Mouse (Mus musculus): ENCODE data around the gene Tcn2. TPM values are rescaled to one million over a fixed set of nuclear protein-coding genes. Genes with fewer than 3 reads are reported as not detected.
A peak's percentile ranks its signal among the peaks of the same experiment; 100 is the strongest.

The Tcn2 gene
- polyA plus RNA-seq (2015; fragmentation: Nextera tagmentation; extraction: Ambion mirVana): 69.7 and 70.1 TPM in 2 replicates

DNA sequence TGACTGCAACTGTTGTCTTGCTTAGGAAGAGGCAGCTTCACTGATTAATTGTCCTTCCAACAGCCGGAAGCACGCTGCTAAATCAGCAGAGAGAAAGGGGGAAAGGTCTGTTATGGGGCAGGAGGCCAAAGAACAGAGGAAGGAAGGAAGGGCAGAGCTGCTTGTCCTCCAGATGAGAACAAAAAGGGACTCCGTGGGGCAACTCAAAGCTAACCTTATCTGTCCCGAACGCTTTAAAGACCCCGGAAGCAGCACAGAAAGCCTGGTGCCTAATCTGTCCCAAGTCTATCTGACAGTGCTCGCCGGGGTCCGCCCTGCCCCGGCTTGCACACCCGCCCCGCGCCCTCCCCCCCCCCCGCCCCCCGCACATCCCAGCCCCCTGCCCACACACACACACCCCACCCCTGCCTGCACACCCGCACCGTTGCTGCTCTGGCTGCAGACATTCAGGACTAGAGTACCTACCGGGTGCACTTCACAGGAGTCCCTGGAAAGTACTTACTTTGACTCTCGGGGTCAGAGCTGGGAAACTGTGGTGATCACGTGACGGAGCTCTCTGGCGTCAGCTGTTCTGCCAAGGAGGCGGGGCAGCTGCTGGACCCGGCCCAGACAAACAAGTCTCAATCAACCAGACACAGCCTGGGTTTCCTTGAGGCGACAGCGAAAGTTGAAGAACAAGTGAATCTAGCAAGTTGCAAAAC, at the start of gene Tcn2:
Gene Tcn2 (minus strand): TSS at position 649 of the 701 bp plus-strand sequence.
- Histone ChIP-seq H3K9me3 (ENCODE audit: control insufficient read depth, low read length) (no peaks in the 10 kb centered on the region), H3K4me2 (ENCODE audit: low read depth, low read length) (peak within 1 kb of the TSS; percentile 68), H3K4me3 (ENCODE audit: low read length) (peak within 1 kb of the TSS; percentile 56), H3K36me3 (ENCODE audit: control insufficient read depth, insufficient read depth, low read length) (0 out of 2 replicates have a peak, but pooled peaks cover 2% of the 10 kb centered on the region), H3K27me3 (ENCODE audit: control insufficient read depth, insufficient read depth, low read depth, low read length) (no peaks in the 10 kb centered on the region), H3K9ac (ENCODE audit: low read length) (peak within 1 kb of the TSS; percentile 62), H3K27ac (ENCODE audit: low read length) (peak within 1 kb of the TSS; percentile 52), H3K4me1 (replicated peaks; ENCODE audit: control insufficient read depth, insufficient read depth, low read length) (peaks cover 8% of the 10 kb centered on the region; the same call in 1 of the 2 replicates)
- WGBS: 0% methylated on average over 21 of the region's 26 CpGs
- ATAC-seq (ENCODE audit: low read depth): peak; percentile 88

DNA sequence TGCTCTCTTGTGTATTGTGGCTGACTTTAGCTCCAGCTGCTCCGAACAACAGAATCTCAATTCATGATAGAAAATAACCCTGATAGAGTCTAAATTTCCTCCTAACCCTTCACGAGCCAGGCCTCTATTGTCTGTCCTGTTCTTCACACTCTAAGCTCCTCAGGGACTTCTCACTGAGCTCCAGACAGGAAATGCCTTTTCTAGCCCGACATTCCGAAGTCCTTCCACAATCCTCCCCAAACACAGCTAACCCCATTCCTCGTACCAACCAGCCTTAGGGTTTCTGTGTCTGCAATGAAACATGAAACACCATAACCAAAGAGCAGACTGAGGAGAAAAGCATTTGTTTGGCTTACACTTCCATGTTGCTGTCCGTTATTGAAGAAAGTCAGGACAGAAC, 49.6 kb upstream of the Tcn2 start:
- Histone ChIP-seq H3K4me2 (ENCODE audit: low read depth, low read length) (no peak overlapping the region), H3K4me1 (replicated peaks; ENCODE audit: control insufficient read depth, insufficient read depth, low read length) (peaks cover 9% of the 10 kb centered on the region; the same call in 1 of the 2 replicates), H3K36me3 (ENCODE audit: control insufficient read depth, insufficient read depth, low read length) (peaks cover 23% of the 10 kb centered on the region), H3K9me3 (ENCODE audit: control insufficient read depth, low read length) (no peaks in the 10 kb centered on the region), H3K4me3 (ENCODE audit: low read length) (no peak overlapping the region), H3K27me3 (ENCODE audit: control insufficient read depth, insufficient read depth, low read depth, low read length) (peaks cover 24% of the 10 kb centered on the region), H3K9ac (ENCODE audit: low read length) (no peak overlapping the region), H3K27ac (ENCODE audit: low read length) (no peak overlapping the region)
- WGBS: 59% methylated on average over 6 of the region's 6 CpGs
- no peak for ATAC-seq (ENCODE audit: low read depth)

DNA sequence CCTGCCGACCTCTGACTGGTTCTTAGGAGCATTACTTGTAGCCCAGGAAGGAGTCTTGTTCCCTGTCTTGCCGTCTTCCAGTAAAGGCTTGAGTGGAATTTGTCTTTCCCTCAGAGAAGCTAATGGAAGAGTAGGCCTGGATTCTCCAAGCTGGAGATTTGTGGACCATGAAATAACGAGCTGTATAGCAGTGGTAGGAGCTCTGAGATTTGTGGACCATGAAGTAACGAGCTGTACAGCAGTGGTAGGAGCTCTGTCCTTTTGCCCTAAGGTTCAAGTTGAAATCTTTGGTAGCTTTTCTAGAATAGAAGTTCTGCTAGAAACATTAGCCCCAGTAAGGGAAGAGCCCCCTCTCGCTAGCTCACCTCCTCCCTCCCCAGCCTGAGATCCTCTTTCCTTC, 46.5 kb upstream of the Tcn2 start:
- 91% methylated on average over 5 of the region's 5 CpGs for WGBS

DNA sequence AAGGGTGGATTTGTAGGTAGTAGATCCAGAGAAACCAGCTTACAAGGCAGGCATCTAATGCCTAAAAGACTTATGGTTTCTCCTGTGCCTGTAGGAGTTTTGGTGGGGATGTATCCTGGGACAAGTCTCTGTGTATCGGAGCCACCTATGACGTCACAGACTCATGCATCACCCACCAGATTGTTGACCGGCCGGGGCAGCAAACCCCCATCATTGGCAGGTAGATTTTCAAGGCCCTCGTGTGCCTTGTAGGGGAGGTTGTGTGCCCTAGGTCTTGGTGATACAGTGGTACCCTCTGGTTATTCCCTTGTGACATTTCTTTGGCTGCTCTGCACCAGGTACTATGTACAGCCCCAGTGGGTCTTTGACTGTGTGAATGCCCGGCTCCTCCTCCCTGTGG, 44.7 kb upstream of the Tcn2 start, which contains the start of gene 4930556J24Rik:
Gene 4930556J24Rik (minus strand): TSS at position 101 of the 400 bp plus-strand sequence.
- ATAC-seq (ENCODE audit: low read depth): no peak
- no peak within 1 kb of the TSS for H3K4me2 ChIP-seq (ENCODE audit: low read depth, low read length)
- H3K27ac ChIP-seq (ENCODE audit: low read length): no peak within 1 kb of the TSS
- H3K4me3 ChIP-seq (ENCODE audit: low read length): no peak within 1 kb of the TSS
- WGBS: 94% methylated on average over 6 of the region's 6 CpGs
- no peak within 1 kb of the TSS for H3K9ac ChIP-seq (ENCODE audit: low read length)
- no peaks in the 10 kb centered on the region for H3K4me1 ChIP-seq (replicated peaks; ENCODE audit: control insufficient read depth, insufficient read depth, low read length)
- H3K9me3 ChIP-seq (ENCODE audit: control insufficient read depth, low read length): no peaks in the 10 kb centered on the region
- no peaks in the 10 kb centered on the region for H3K27me3 ChIP-seq (ENCODE audit: control insufficient read depth, insufficient read depth, low read depth, low read length)
- peaks cover 50% of the 10 kb centered on the region for H3K36me3 ChIP-seq (ENCODE audit: control insufficient read depth, insufficient read depth, low read length)

More for the DNA sequence above, 46.5 kb upstream of the Tcn2 start:
- no peak for ATAC-seq (ENCODE audit: low read depth)
- Histone ChIP-seq H3K36me3 (ENCODE audit: control insufficient read depth, insufficient read depth, low read length) (peaks cover 40% of the 10 kb centered on the region), H3K4me1 (replicated peaks; ENCODE audit: control insufficient read depth, insufficient read depth, low read length) (no peaks in the 10 kb centered on the region), H3K27ac (ENCODE audit: low read length) (no peak overlapping the region), H3K9ac (ENCODE audit: low read length) (no peak overlapping the region), H3K27me3 (ENCODE audit: control insufficient read depth, insufficient read depth, low read depth, low read length) (peaks cover 8% of the 10 kb centered on the region; the same call in 1 of the 2 replicates), H3K9me3 (ENCODE audit: control insufficient read depth, low read length) (no peaks in the 10 kb centered on the region), H3K4me3 (ENCODE audit: low read length) (no peak overlapping the region), H3K4me2 (ENCODE audit: low read depth, low read length) (no peak overlapping the region)

DNA sequence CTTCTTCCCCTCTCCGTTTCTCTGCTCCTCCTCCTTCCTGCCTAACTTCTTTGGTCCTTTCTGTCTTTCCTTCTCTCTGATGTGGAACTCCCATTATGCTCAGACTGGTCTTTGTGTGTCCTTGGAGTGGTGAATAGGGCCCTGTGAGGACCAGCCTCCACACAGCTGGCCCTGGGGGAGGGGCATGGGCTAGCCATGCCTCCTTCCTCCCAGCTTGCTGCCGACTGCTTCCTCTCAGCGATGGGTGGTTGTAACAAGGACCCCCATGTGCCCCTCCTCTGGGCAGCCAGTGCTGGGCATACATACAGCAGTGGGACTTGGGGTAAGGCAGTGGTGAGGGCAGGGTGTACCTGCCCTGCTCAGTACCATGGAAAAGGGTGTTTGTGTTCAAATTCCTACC, 42.4 kb upstream of the Tcn2 start:
- Histone ChIP-seq H3K9me3 (ENCODE audit: control insufficient read depth, low read length) (no peaks in the 10 kb centered on the region), H3K4me1 (replicated peaks; ENCODE audit: control insufficient read depth, insufficient read depth, low read length) (no peaks in the 10 kb centered on the region), H3K27me3 (ENCODE audit: control insufficient read depth, insufficient read depth, low read depth, low read length) (no peaks in the 10 kb centered on the region), H3K27ac (ENCODE audit: low read length) (no peak overlapping the region), H3K36me3 (ENCODE audit: control insufficient read depth, insufficient read depth, low read length) (peaks cover 58% of the 10 kb centered on the region), H3K4me2 (ENCODE audit: low read depth, low read length) (no peak overlapping the region), H3K4me3 (ENCODE audit: low read length) (no peak overlapping the region), H3K9ac (ENCODE audit: low read length) (no peak overlapping the region)
- WGBS: 75% methylated on average over 3 of the region's 3 CpGs
- no peak for ATAC-seq (ENCODE audit: low read depth)

DNA sequence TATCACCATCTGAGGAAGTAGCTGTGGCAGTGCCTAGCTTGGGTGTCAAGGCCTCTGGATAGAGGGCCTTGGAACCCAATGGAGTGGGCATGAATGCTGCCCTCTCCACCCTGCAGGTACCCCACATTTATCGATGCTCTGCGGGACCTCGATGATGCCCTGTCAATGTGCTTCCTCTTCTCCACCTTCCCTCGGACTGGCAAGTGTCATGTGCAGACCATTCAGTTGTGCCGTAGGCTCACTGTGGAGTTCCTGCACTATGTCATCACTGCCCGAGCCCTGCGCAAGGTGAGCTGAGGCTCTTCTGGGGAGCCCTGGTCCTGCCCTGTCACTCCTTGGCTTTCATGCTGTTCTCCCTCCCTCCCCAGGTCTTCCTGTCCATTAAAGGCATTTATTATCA, 41.1 kb upstream of the Tcn2 start:
- H3K4me1 ChIP-seq (replicated peaks; ENCODE audit: control insufficient read depth, insufficient read depth, low read length): no peaks in the 10 kb centered on the region

DNA sequence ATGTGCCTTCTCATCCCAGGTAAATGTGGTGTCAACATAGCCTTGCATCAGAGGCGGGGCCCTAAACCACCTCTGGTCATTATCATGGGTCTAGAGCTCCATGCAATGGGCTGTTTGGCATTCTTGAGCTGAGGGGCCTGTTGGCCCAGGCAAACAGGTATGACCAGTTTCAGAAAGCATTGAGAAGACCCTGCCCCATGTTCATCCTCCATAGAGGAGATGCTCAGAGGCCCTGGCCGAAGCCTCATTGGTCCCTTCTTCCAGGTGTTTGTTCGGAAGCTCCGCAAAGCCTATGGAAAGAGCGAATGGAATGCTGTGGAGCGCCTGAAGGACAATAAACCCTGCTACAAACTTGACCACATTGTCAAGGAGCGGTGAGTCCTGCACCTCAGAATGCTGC, 38.4 kb upstream of the Tcn2 start:
- Histone ChIP-seq H3K27me3 (ENCODE audit: control insufficient read depth, insufficient read depth, low read depth, low read length) (no peaks in the 10 kb centered on the region), H3K4me1 (replicated peaks; ENCODE audit: control insufficient read depth, insufficient read depth, low read length) (peaks cover under 1% of the 10 kb centered on the region; the same call in 1 of the 2 replicates), H3K4me2 (ENCODE audit: low read depth, low read length) (no peak overlapping the region), H3K9ac (ENCODE audit: low read length) (no peak overlapping the region), H3K4me3 (ENCODE audit: low read length) (no peak overlapping the region), H3K36me3 (ENCODE audit: control insufficient read depth, insufficient read depth, low read length) (peaks cover 45% of the 10 kb centered on the region), H3K9me3 (ENCODE audit: control insufficient read depth, low read length) (no peaks in the 10 kb centered on the region), H3K27ac (ENCODE audit: low read length) (no peak overlapping the region)
- WGBS: 91% methylated on average over 7 of the region's 7 CpGs
- ATAC-seq (ENCODE audit: low read depth): no peak

More for the DNA sequence above, 41.1 kb upstream of the Tcn2 start:
- Histone ChIP-seq H3K27me3 (ENCODE audit: control insufficient read depth, insufficient read depth, low read depth, low read length) (no peaks in the 10 kb centered on the region), H3K27ac (ENCODE audit: low read length) (no peak overlapping the region), H3K4me2 (ENCODE audit: low read depth, low read length) (no peak overlapping the region), H3K36me3 (ENCODE audit: control insufficient read depth, insufficient read depth, low read length) (peaks cover 62% of the 10 kb centered on the region), H3K4me3 (ENCODE audit: low read length) (no peak overlapping the region), H3K9me3 (ENCODE audit: control insufficient read depth, low read length) (no peaks in the 10 kb centered on the region), H3K9ac (ENCODE audit: low read length) (no peak overlapping the region)
- 93% methylated on average over 7 of the region's 7 CpGs for WGBS
- no peak for ATAC-seq (ENCODE audit: low read depth)

DNA sequence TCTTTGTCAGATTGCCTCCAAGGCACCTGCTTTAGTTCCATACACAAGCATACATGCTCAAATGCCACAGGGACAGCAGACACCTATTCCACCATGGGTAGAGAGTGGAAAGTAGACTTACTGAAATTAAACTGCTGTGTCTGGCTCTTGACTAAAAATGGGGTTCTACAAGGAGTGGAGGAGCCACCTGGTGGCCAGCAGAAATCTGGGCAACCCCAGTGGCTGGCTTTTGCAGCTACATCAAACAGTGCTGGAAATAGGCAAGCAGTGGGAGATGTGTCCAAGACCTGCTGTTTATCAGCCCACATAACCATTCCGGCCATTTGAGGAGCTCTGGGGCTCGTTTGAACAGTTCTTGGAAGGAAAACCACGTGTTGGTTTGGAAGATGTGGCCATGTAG, 37.9 kb upstream of the Tcn2 start:
- Histone ChIP-seq H3K36me3 (ENCODE audit: control insufficient read depth, insufficient read depth, low read length) (peaks cover 45% of the 10 kb centered on the region), H3K4me3 (ENCODE audit: low read length) (no peak overlapping the region), H3K27ac (ENCODE audit: low read length) (no peak overlapping the region), H3K4me1 (replicated peaks; ENCODE audit: control insufficient read depth, insufficient read depth, low read length) (peaks cover 5% of the 10 kb centered on the region), H3K9me3 (ENCODE audit: control insufficient read depth, low read length) (no peaks in the 10 kb centered on the region), H3K9ac (ENCODE audit: low read length) (no peak overlapping the region), H3K4me2 (ENCODE audit: low read depth, low read length) (no peak overlapping the region), H3K27me3 (ENCODE audit: control insufficient read depth, insufficient read depth, low read depth, low read length) (no peaks in the 10 kb centered on the region)
- WGBS: 82% methylated on average over 3 of the region's 3 CpGs
- no peak for ATAC-seq (ENCODE audit: low read depth)

DNA sequence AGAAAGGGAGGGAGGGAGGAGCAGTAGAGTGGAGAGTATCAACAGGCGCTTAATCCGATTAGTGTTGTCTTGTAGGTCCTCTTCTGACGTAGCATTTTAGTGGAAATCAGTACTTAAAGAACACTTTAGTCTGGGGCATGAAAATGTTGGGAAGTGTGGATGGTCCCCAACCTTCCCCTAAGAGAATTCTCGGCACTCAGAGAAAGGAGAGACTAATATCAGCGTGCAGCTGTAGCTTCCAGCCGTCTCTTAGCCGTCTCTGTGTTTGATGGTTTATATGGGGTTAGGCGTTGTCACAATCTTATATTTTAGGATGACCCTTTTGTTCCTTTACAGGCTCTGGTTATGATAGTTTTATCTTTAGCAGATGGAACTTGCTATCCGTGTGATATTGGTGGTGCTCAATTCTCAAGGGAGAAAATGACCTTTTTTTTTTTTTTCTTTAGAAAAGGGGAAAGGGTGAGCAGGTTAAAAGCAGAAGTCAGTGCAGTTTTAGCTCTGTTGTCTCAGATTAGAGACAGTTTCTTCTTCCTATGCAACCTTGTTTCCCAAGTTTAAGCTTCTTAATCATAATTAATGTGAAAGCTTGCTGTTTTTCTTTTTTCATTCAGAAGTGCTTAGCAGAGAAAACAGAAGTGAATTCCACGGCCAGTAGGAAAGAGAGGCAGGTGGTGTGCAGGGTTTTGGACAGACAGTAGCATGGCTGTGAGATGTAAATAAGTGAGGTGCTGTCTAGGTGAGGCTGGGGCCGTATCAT, 32.6 kb upstream of the Tcn2 start:
- no peak overlapping the region; the same call in 1 of the 2 replicates for H3K27ac ChIP-seq (ENCODE audit: low read length)
- H3K4me3 ChIP-seq (ENCODE audit: low read length): peak overlapping the region; percentile 85
- H3K27me3 ChIP-seq (ENCODE audit: control insufficient read depth, insufficient read depth, low read depth, low read length): no peaks in the 10 kb centered on the region
- peak overlapping the region; percentile 88 for H3K4me2 ChIP-seq (ENCODE audit: low read depth, low read length)
- peaks cover 10% of the 10 kb centered on the region for H3K4me1 ChIP-seq (replicated peaks; ENCODE audit: control insufficient read depth, insufficient read depth, low read length)
- H3K9me3 ChIP-seq (ENCODE audit: control insufficient read depth, low read length): no peaks in the 10 kb centered on the region
- ATAC-seq (ENCODE audit: low read depth): no peak
- peaks cover 8% of the 10 kb centered on the region for H3K36me3 ChIP-seq (ENCODE audit: control insufficient read depth, insufficient read depth, low read length)
- WGBS: 10% methylated on average over 11 of the region's 11 CpGs
- peak overlapping the region; percentile 86 for H3K9ac ChIP-seq (ENCODE audit: low read length)

Measured in lung, embryonic 16.5 days (tissue).